Mouse (Mus musculus): ENCODE results near the gene Zfp799.
"Not testable (repeated sequence)": the region's sequence is repeated elsewhere in the genome, so short reads cannot be mapped to it uniquely, and the experiment has no call there.

Zfp799 gene

GRCm38 (mm10) chr17:32829540-32830417, at the start of gene Zfp799:
Gene Zfp799 (minus strand): TSS chr17:32830261.
- DNase-seq (ENCODE audit: low spot score in 2 of 2), result peak; percentile 81 to 89

GRCm38 (mm10) chr17:32878773-32879172, 48.7 kb upstream of the Zfp799 start:
- no peak for DNase-seq (ENCODE audit: low spot score in 2 of 2)

DNA sequence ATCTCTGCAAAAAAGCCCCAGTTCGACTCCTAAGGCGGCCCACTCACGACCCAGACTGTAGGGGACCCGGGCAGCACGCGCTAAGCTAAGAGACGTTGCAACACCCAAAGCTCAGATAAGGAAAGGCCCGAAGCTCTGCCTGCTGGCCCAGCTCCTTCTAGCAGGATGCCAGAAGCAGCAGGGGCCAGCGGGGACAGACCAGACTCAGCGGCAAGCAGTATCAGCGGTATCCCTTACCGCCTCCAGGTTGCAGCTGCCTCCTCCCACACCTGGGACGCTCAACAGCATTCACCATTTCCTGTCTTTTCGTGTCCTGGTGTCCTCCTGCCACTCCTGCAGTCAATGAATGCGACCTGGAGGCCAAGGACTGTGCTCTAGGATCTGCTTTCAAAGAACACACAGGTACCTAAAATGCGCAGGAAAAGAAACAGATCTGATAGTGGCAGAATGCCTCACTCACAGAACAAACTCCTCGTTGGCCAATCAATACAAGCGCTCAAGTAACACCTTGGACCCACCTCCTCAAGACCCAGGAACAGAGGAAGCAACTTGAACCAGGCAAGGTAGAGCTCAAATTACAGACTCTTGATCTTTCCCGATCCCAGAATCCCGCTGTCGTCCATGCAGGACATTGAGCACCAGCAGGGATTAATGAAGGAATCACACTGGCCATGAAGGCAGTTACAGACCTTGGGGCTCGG, 47.6 kb upstream of the Zfp799 start:
- DNase-seq (ENCODE audit: low spot score in 2 of 2), result no peak

DNA sequence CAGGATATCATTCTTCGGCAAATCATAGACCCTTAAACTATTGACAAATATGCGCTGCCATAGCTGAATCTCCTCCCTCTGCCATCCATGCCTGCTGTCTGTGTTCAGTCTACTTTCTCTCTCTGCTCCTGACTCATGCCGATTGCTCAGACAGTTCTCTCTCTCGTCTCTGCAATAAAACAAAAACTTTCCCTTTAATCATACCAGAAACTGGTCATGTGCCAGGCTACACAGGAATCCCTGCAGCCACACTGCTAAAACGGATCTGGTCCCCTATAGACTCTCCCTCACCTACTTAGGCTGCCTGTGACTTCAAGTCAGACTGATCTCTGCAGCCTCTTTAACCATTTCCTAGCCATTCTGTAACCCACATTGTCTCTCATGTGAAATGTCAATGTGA, 42.6 kb upstream of the Zfp799 start:
- no peak for DNase-seq (ENCODE audit: low spot score in 2 of 2)

- no peak for DNase-seq (ENCODE audit: low spot score in 2 of 2)
Measured at GRCm38 (mm10) chr17:32872091-32872490, 42.0 kb upstream of the Zfp799 start.

DNA sequence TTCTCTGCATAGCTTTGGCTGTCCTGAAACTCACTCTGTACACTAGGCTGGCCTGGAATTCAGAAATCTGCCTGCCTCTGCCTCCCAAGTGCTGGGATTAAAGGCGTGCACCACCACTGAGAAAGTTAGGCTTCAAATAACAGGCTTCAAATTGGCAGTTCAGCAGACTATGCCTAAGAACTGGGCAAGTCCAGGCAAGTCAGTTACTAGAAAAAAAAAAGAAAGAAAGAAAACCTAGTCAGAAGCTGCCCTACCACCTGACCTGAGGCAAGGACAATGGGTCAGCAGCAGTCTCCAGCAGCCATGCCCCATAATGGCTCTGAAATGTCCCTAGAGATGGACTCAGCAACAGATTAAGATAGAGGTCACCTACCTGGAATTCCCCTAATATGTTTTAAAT, 41.4 kb upstream of the Zfp799 start:
- DNase-seq (ENCODE audit: low spot score in 2 of 2), result no peak

DNA sequence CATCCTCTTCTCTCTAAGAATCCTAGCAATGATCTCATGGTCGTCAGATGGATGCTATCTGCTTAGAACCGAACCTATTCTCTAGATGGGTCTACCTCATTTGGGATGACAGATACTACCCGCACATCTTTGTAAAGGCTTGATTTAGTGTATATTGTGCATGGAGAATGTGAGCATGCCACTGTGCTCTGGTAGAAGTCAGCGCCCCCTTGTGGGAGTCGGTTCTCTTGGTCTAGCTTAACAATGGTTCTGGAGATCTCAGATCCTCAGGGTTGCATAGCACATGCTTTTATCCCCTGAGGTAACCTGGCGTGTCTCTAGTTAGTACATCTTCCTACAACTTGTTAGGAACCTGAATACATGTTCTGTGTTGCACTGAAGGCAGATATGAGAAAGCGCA, 37.2 kb upstream of the Zfp799 start:
- not testable (repeated sequence) for DNase-seq (ENCODE audit: low spot score in 2 of 2)

DNA sequence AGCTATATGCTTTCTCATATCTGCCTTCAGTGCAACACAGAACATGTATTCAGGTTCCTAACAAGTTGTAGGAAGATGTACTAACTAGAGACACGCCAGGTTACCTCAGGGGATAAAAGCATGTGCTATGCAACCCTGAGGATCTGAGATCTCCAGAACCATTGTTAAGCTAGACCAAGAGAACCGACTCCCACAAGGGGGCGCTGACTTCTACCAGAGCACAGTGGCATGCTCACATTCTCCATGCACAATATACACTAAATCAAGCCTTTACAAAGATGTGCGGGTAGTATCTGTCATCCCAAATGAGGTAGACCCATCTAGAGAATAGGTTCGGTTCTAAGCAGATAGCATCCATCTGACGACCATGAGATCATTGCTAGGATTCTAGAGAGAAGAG, 26.7 kb upstream of the Zfp799 start:
- not testable (repeated sequence) for DNase-seq (ENCODE audit: low spot score in 2 of 2)

- no peak for DNase-seq (ENCODE audit: low spot score in 2 of 2)
Measured at GRCm38 (mm10) chr17:32851581-32851980, 21.5 kb upstream of the Zfp799 start.

- DNase-seq (ENCODE audit: low spot score in 2 of 2), result no peak
Measured at GRCm38 (mm10) chr17:32841388-32841787, 11.3 kb upstream of the Zfp799 start.

GRCm38 (mm10) chr17:32839083-32839802, 9.2 kb upstream of the Zfp799 start:
- DNase-seq (ENCODE audit: low spot score in 2 of 2), result peak in 1 of 2 experiments; percentile 5

- DNase-seq (ENCODE audit: low spot score in 2 of 2), result no peak
Measured at GRCm38 (mm10) chr17:32830418-32830782, 339 bp upstream of the Zfp799 start.

DNA sequence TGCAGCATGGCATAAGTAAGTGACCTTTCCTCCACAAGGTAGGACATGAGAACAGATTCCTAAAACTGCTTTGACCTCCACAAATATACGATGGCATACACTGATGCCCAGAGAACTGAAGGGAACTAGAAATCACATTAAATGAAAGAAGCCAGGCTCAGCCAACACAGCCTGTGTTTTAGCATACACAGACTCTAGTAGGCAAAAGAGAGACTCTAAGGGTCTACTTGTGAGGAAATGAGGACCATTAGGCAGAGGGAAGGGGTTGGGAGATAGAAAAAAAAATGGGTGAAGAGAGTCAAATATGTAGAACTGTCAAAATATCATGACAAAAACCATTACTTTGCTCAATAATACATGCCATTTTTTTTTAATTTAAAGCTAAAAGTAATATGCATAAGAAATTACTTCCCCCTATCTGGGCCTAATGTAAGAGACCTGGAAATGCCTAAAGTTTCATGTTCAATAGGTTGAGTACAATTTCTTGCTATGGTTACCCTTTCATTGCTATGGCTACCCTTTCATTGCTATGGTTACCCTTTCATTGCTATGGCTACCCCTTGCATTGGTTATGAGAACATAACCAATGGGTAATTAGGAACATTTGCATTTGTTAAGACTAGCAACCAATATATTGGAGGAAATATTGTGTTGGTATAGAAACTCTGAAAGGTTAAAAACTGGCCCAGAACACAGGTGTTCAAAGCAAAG, 13.8 kb downstream of the Zfp799 start:
- DNase-seq (ENCODE audit: low spot score in 2 of 2), result no peak

GRCm38 (mm10) chr17:32814136-32814535, 15.9 kb downstream of the Zfp799 start:
- DNase-seq (ENCODE audit: low spot score in 2 of 2), result no peak

GRCm38 (mm10) chr17:32810648-32811047, 19.4 kb downstream of the Zfp799 start:
- DNase-seq (ENCODE audit: low spot score in 2 of 2), result no peak

DNA sequence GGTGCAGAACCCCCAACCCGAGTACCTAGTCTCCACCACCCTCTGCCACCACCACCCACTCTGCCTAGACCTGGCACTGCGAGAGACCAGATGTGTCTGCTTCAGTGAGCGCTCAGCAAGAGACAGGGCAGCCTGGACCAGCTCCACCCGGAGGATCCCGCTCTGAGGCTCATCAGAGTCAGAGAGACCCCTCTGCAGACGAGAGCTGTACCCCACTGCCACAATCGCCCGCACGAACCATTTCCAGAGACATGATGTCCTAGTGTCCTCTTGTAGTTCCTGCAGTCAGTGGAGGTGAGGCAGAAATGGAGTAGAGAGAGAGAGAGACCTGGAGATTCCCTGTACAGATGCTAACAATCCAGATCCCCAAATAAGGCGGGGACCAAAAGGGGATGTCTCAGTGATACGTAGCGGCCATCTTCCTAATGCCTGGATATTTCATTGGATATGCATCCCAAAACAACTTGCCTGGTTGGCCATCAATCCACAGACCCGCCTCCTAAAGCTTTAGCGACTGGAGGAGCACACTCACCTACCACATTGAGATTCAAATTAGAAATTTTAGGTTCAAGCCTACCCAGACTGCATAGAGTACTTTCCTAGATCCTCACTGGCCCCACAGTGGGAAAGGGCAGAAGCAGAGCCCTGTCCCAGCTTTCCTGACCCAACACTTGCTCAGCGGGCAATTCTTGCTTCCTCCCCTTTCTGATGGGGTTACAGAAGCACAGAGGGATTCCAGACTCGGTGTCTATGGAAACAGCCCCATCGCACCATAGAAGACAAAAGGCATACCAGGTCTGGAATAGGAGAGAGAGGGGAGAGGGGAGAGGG, 20.3 kb downstream of the Zfp799 start, which contains the start of gene Zfp811:
Gene Zfp811, minus strand, starts transcription at position 388 of the 831 bp plus-strand sequence.
- DNase-seq (ENCODE audit: low spot score in 2 of 2), result peak; percentile 57 to 66

DNA sequence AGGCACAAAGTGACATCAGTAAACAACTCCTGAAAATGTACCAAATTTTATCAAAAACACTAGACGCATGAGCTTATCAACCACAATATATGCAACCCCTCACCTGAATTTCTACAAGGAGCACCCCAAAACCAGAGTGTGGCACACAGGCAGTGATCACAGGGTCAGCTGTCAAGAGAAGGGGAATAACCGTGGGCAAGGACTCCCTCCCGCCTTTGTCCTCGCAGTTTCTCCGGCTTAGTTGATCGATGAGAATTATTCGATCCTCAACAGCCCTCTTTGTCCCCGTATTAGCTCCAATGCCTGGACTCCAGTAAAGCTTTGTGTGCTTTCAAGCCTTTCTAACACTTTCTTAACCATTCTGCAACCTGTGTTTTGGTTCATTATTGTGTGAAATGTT, 21.1 kb downstream of the Zfp799 start:
- DNase-seq (ENCODE audit: low spot score in 2 of 2), result no peak

DNA sequence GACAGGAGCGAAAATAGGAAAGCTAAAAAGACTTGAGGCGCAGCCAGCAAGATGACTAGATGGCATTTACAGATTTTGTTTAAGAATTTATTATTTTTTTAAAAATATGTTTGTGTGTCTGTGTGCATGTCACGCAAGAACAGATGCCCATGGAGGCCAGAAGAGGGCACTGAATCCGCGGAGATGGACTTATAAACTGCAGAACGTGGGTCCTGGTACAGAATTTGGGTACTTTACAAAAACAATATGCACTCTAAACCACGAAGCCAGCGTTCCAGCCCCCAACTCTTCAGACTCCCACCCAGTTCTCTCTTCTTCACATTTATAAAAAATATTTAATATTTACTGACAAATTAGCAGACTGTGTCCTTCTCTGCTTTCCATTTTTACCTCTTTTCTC, 40.8 kb downstream of the Zfp799 start:
- no peak for DNase-seq (ENCODE audit: low spot score in 2 of 2)

DNA sequence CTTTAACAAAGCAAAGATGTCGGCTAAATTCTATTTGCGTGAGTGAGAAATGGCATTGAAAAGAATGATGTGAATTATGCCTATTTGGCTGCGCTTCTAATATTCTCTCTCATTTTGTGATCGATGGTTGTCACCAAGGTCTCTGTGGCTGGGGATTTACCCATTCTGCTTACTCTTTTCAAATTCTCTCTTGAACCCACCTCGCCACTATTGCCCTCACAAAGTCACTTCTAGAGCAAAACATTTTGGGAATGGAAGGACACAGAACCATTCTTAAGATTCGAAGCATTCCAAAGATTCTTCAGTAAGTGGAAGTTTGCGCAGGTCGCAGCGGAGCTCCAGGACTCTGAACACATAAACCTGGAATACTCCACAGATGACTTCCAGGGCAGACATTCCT, 41.5 kb downstream of the Zfp799 start:
- no peak for DNase-seq (ENCODE audit: low spot score in 2 of 2)

DNA sequence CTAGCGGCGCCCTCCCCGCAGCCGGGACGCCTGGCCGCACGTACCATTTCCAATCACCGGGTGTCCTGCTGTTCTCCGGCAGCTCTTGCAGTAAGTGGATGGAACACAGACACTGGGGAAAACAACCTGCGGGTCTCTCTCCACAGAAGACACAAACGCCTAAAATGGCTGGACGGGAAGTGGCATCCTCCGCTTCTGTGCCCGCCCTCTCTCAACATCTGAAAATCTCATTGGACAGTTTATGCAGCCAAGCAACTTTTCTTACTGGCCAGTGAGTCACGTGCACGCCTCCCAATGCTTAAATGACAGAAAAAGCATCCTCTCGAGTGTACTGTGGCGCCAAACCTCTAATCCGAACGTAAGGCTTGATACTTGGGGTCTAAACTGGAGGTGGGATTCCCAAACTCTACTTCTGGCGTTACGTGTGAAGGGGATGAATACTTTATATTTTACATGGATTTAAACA, 41.9 kb downstream of the Zfp799 start, which contains the start of gene Zfp871:
Gene Zfp871, minus strand, starts transcription at position 194 of the 466 bp plus-strand sequence.
- DNase-seq (ENCODE audit: low spot score in 2 of 2), result peak; percentile 87 to 93

All from frontal cortex, postnatal 36 days (tissue).